Mouse (Mus musculus): ENCODE measurements around the gene Gm21953.
"Not testable (repeated sequence)": the region's sequence is repeated elsewhere in the genome, so short reads cannot be mapped to it uniquely, and the experiment has no call there.

Gm21953 gene

DNA sequence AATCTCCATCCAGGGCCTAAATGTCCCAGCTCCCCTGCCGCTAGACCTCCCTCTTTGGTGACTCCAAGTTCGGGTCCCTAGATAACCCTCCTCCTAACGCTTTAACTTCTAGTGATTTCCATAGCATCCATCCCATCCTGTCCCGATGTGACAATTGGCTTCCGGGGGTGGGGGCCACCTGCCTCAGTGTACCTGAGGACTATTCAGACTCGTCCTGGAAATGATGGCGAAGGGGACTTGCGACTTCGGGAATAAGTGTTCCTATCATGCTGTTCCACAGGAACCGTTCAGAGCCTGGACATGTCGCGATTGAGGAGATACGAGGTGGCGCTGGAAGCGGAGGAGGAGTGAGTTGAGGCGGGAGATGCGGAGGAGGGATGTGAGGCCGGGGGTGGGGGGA lies at the start of gene Gm21953:
Gene Gm21953 (plus strand): TSS at position 301 of the 400 bp plus-strand sequence.
- not testable (repeated sequence) for DNase-seq (ENCODE audit: low spot score)

DNA sequence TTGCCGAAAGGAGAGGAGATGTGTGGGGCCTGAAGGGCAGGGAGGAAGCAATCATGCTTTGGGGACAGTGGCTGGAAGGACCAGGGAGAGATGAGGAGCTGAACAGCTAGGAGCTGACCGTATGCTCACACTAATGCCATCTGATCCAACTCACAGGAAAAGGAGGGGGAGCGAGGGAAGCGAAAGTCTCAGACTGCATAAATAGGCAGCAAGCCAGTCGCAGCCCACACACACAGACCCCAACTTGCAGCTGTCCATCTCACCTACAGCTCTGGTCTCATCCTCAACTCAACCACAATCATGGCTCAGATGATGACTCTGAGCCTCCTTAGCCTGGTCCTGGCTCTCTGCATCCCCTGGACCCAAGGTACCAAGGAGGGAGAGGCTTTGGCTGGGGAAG lies 38.6 kb upstream of the Gm21953 start, which contains the start of gene Ccl21b:
Gene Ccl21b (plus strand): TSS at position 301 of the 400 bp plus-strand sequence.
- not testable (repeated sequence) for DNase-seq (ENCODE audit: low spot score)

DNA sequence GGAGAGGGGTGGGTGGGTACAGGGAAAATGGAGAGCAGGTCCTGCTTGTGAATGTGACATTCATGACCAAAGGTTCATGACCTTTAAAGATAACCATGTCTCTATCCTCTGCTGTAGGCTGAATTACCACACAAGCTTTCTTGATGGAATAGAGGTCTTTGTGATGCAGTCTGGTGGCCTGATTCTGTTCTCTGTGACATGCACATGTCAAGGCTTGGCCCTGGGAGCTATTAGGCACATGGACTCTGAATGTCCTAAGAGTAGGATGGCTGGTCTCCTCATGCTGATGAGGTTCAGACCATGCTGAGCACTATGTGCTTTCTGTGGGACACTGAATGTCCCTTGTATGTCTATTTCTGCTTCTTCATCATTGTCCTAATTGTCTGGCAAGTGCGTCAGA lies 24.0 kb downstream of the Gm21953 start, which contains the start of gene Fam205a3:
Gene Fam205a3 (plus strand): TSS at position 301 of the 400 bp plus-strand sequence.
- DNase-seq (ENCODE audit: low spot score): not testable (repeated sequence)
